Mouse (Mus musculus): Measurements from ENCODE around the gene Sod3.

- TF ChIP-seq POLR2A (IDR thresholded peaks at IDR 0.05; ENCODE audit: control insufficient read depth, low read depth, low read length): no peak
- TF ChIP-seq CTCF (IDR thresholded peaks at IDR 0.05; ENCODE audit: control insufficient read depth, insufficient read depth, insufficient replicate concordance, low read depth, low read length): no peak
These were observed 5.5 kb upstream of the Sod3 start for GRCm38 (mm10) chr5:52358120-52358519.
